Mouse (Mus musculus) urinary bladder, postnatal 10 days (tissue): ENCODE results near the gene Ldlrad2.

Source experiments
- DNase-seq: peaks from one replicate; pipeline ENCODE4 v3.0.0; 2022; ENCODE audit warnings: low spot score

Gene Ldlrad2

DNA sequence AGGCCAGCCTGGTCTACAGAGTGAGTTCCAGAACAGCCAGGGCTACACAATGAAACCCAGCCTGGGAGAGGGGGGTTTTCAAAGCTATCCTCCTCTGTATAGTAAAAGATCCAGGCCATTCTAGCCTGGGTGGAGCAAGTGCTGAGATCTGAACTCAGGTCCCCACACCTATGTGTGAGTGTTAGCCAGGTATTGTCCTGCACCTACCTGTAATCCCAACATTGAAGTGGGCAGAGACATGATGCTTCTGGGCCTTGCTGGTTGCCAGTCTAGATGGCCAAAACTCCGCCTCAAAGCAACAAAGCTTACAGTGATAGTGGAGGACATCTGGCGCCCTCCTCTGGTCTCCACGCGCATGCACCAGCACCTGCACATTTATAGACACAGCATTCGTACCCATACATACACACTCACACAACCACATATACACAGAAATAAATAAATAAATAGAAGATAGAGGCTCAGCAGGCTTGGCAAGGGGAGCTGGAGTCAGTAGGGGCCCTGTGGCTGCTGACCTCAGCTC is 28.3 kb downstream of the Ldlrad2 start:
- DNase-seq = no peak

DNA sequence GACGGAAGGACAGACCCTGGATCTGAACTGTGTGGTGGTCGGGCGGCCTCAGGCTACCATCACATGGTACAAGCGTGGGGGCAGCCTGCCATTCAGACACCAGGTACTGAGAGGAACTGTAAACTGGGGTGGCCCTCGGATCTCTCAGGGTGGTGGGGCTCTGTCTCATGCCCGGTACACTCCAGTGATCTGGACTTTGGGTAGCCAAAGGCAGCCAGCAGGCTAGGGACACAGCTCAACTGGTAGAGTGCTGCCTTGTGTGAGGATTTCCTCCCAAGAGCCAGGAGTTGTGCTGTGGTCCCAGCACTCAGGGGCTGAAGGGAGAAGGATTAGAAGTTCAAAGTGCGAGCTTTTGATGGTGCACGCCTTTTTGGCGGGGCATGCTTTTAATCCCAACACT is 28.8 kb downstream of the Ldlrad2 start:
- no peak for DNase-seq

DNA sequence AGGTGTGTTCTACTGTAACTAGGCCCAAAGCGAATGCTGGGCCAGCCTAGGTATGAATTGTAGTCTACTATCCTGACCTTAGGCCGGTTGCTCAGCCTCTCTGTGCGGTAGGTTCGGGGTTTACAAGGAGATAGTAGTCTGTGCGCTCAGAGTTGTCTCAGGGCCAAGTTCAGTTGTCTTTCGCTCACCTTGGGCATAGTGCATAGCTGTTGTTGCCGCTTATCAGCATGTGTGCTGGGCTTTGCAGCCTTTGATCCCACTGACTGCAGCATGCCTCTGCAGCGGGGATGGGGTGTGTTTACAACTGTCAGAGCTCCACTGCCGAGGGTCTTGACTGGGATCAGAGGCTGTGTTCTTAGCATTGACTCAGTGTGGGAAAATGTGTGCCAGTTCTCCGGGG is 31.4 kb downstream of the Ldlrad2 start:
- DNase-seq = no peak

DNA sequence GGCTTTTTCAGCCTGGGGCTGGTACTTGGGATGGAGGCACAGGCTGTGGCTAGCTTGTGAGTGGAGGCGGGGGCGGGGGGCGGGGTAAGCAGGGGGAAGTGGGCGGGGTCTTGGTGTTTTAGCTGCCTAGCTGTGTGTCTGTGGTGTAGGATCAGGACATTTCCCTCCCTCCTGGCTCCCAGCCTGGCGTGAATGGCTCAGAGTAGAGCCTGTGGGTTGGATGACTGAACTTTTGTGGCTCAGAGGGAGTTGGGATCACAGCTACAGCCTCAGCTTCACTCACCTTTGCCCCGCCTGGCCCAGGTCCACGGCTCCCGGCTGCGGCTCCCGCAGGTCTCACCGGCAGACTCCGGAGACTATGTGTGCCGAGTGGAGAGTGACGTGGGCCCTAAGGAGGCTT is 34.0 kb downstream of the Ldlrad2 start:
- DNase-seq = no peak

DNA sequence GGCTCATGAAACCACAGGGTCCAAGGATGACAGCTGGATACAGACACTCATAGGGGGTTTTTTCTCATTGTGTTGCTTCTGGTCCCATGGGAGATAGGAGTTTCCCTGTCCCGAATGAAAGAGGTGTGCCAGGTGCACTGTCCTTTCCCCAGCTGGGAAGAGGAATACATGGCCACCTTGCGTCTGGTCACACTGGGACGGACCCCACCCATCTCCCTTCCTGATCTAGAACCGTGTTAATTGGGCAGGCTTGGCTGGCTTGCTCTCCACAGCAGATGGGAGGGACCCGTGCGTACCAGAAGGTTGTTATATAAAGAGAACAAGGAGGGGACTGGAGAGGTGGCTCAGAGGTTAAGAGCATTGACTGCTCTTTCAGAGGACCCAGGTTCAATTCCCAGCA is 46.5 kb downstream of the Ldlrad2 start:
- no peak for DNase-seq

DNA sequence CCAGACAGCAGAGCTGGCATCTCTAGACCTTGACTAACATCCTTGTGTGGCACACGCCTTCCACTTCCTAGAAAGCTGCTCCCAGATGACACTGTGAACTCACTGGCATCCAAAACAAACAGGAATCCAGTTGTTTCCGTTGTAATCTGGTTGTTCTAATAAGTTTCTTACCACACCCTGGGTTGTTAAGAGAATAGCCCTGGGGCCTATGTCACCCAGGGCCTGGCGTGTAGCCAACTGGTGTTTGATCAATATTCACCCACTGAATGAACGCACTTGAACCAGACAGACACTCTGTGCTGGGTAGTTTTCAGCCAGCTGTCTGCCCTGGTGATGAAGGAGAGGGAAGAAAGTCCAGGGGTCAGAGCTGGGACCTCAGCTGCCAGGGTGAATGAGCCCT is 47.0 kb downstream of the Ldlrad2 start:
- no peak for DNase-seq

DNA sequence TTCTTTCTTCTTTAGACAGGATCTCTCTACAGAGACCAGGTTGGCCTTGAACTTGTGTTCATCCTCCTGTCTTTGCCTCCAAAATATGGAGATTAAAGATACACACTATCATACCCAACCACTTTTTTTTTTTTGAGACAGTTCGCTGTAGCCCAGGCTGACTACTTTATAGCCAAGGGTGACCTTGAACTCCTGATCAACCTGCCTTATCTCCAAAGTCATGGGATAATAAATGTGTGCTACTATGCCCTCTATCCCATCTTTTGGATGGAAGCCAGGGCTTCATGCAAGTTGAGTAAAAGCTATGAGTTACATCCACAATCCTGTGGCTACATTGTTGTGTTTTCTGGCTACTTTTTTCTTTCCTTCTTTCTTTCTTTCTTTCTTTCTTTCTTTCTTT is 48.9 kb downstream of the Ldlrad2 start:
- no peak for DNase-seq
